In the genomic region with DNA sequence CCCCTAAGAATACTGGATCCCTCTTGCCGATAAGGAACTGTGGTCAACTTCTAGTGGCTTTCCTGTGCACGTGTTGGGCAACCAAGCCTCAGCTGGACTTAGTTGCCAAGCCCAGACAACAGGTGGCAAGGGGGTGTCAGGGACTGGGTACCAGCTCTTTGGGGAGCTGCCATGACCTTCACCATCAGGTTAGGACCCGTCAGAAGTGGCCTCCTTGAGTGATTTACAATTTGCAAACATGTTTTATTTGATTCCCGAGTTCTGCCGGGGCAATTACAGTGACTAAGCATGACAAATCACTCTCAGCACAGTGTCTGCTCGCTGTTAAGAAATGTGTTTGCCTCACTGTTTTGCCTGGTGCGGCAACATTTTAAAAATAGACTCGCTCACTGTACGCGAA, we compare ENCODE assay signal across 14 mouse cellular contexts. TPM values are rescaled to one million over a fixed set of nuclear protein-coding genes. Genes with fewer than 3 reads are reported as not detected.
DNase-seq lines count a peak whose midpoint lies in the region; ATAC-seq and TF ChIP-seq lines count a peak whose summit lies in the region.
"Had no signal": no experiment of that assay in that cellular context is flagged by ENCODE, and none has a peak within 500 bp of the region (broad histone marks: within the 10 kb centered on the region; RNA-seq: fewer than 3 reads in every experiment).

No protein-coding gene starts in this region.

- WGBS in stomach, postnatal 0 days, result 29% methylated on average over 10 of the region's 10 CpGs

- no peak for TF ChIP-seq CTCF in stomach, postnatal 0 days (IDR thresholded peaks at IDR 0.05; ENCODE audit: low read depth)

- H3K27me3 ChIP-seq in stomach, postnatal 0 days (ENCODE audit: control insufficient read depth, insufficient read depth, low read length), result no peaks in the 10 kb centered on the region
- H3K27me3 ChIP-seq: CH12.LX had no signal

- H3K4me2 ChIP-seq in stomach, postnatal 0 days (replicated peaks; ENCODE audit: low read depth), result no peak overlapping the region
- H3K4me2 ChIP-seq: heart, embryonic 12.5 days; stomach, embryonic 15.5 days had no signal

- H3K9ac ChIP-seq in stomach, postnatal 0 days (ENCODE audit: low read length), result no peak overlapping the region
- H3K9ac ChIP-seq: heart, embryonic 12.5 days; liver, embryonic 15.5 days; stomach, embryonic 15.5 days had no signal

- DNase-seq in frontal cortex, postnatal 36 days (ENCODE audit: low spot score in 2 of 2), result peak; percentile 19 to 33
- no peak for DNase-seq in frontal cortex, postnatal 25 days (ENCODE audit: low spot score in 2 of 2)
- DNase-seq in lung, postnatal 36 days, result peak; percentile 62
- DNase-seq in lung, postnatal 10 days, result no peak
- DNase-seq in stomach, postnatal 0 days (ENCODE audit: low spot score), result no peak
- no peak for DNase-seq in kidney, postnatal 4 days
- DNase-seq in thymus, postnatal 4 days, result no peak
- DNase-seq: cerebellum, adult 9-11 months; layer of hippocampus, postnatal 36 days had no signal

- no peak overlapping the region for H3K4me3 ChIP-seq in stomach, postnatal 0 days (ENCODE audit: low read depth, low read length)
- H3K4me3 ChIP-seq: heart, embryonic 12.5 days; liver, embryonic 15.5 days; stomach, embryonic 15.5 days had no signal

- H3K9me3 ChIP-seq in stomach, postnatal 0 days (ENCODE audit: control insufficient read depth, low read length), result no peaks in the 10 kb centered on the region
- H3K9me3 ChIP-seq: heart, embryonic 12.5 days; liver, embryonic 15.5 days; stomach, embryonic 15.5 days had no signal

- no peak for TF ChIP-seq EP300 in stomach, postnatal 0 days (optimal IDR thresholded peaks at IDR 0.05)

- 0 out of 2 replicates have a peak overlapping the region, but pooled peaks have one; percentile 18 for H3K27ac ChIP-seq in stomach, postnatal 0 days (replicated peaks)
- H3K27ac ChIP-seq: liver, embryonic 15.5 days; stomach, embryonic 15.5 days had no signal

- 0 out of 2 replicates have a peak, but pooled peaks cover 4% of the 10 kb centered on the region for H3K4me1 ChIP-seq in stomach, postnatal 0 days (replicated peaks; ENCODE audit: control insufficient read depth, insufficient read depth)

- no peaks in the 10 kb centered on the region for H3K36me3 ChIP-seq in stomach, postnatal 0 days (ENCODE audit: control insufficient read depth, insufficient read depth, low read length)
- H3K36me3 ChIP-seq: heart, embryonic 12.5 days; liver, embryonic 15.5 days; stomach, embryonic 15.5 days had no signal

- peak; percentile 46 for ATAC-seq in granulocyte monocyte progenitor cell, adult 5-6 weeks (replicated peaks; ENCODE audit: poor library complexity, severe bottlenecking)
- no peak for ATAC-seq in stomach, postnatal 0 days (ENCODE audit: low FRiP score, low TSS enrichment)

RNA-seq across cellular contexts. Expression of a gene that starts 7.9 kb away (rescaled TPM):
- 89.6 and 92.8 TPM in 2 replicates for total RNA-seq in granulocyte monocyte progenitor cell, adult 5-6 weeks (2014; fragmentation: Nextera tagmentation)
- 33.3 and 45.1 TPM in 2 replicates for total RNA-seq in granulocyte monocyte progenitor cell, adult 5-6 weeks (2017)
- 8.8 and 11.3 TPM in 2 replicates for polyA plus RNA-seq in stomach, postnatal 0 days (2015; fragmentation: Nextera tagmentation; extraction: Ambion mirVana)
- total RNA-seq: CH12.LX had no signal

RNA-seq across cellular contexts. Expression of a gene that starts 59.2 kb away (rescaled TPM):
- not detected in 2 replicates for total RNA-seq in granulocyte monocyte progenitor cell, adult 5-6 weeks (2014; fragmentation: Nextera tagmentation)
- total RNA-seq in granulocyte monocyte progenitor cell, adult 5-6 weeks (2017), result not detected in 2 replicates
- polyA plus RNA-seq in stomach, postnatal 0 days (2015; fragmentation: Nextera tagmentation; extraction: Ambion mirVana), result 0.82 and 0.98 TPM in 2 replicates
- total RNA-seq: CH12.LX had no signal

Comparison
In these comparisons a context has a peak if more than half of its experiments do, and no peak if none do; other contexts are left out.
1. DNase-seq: peak in frontal cortex, postnatal 36 days (2 of 2) and lung, postnatal 36 days (single experiment); none in frontal cortex, postnatal 25 days (0 of 2), lung, postnatal 10 days (single experiment), stomach, postnatal 0 days (single experiment), kidney, postnatal 4 days (0 of 2) and thymus, postnatal 4 days (single experiment).